Mouse (Mus musculus) heart, embryonic 12.5 days (tissue): ENCODE data around the gene Hnrnpd. TPM values are rescaled to one million over a fixed set of nuclear protein-coding genes. Genes with fewer than 3 reads are reported as not detected.

Source experiments
- ATAC-seq: fragments of 200-750 bp; cut with Nextera tagmentation; 2 replicates; pipeline ENCODE4 v1.8.0; 2017; ENCODE audit warnings: moderate TSS enrichment, moderate library complexity; ENCODE audit not compliant: insufficient number of reproducible peaks, low FRiP score
- H3K27ac ChIP-seq: fragments of 300-500 bp; sonication (generic); 2 replicates; pipeline ENCODE4 v1.5.1; 2016; ENCODE audit warnings: mild to moderate bottlenecking, moderate library complexity; ENCODE audit not compliant: poor library complexity, severe bottlenecking
- H3K27me3 ChIP-seq: fragments of 300-500 bp; sonication (generic); replicated peaks from 2 replicates; pipeline ENCODE4 v1.6.1; 2016; ENCODE audit warnings: mild to moderate bottlenecking, moderate library complexity
- H3K36me3 ChIP-seq: fragments of 300-500 bp; sonication (generic); 2 replicates; pipeline ENCODE4 v1.6.1; 2016; ENCODE audit warnings: mild to moderate bottlenecking, moderate library complexity
- H3K4me1 ChIP-seq: fragments of 300-500 bp; sonication (generic); replicated peaks from 2 replicates; pipeline ENCODE4 v1.6.1; 2016; ENCODE audit warnings: mild to moderate bottlenecking
- H3K4me2 ChIP-seq: fragments of 300-500 bp; sonication (generic); 2 replicates; pipeline ENCODE4 v1.6.1; 2016; ENCODE audit warnings: mild to moderate bottlenecking, moderate library complexity
- H3K4me3 ChIP-seq: fragments of 300-500 bp; sonication (generic); 2 replicates; pipeline ENCODE4 v1.5.1; 2016; ENCODE audit warnings: mild to moderate bottlenecking
- H3K9ac ChIP-seq: fragments of 300-500 bp; sonication (generic); 2 replicates; pipeline ENCODE4 v1.6.1; 2016; ENCODE audit warnings: mild to moderate bottlenecking, moderate library complexity
- H3K9me3 ChIP-seq: fragments of 300-500 bp; sonication (generic); replicated peaks from 2 replicates; pipeline ENCODE4 v1.6.1; 2016; ENCODE audit warnings: mild to moderate bottlenecking, moderate library complexity
- WGBS: fragments of 180-500 bp; shearing (Covaris S2); methylation state at CpG from one replicate; pipeline ENCODE4 v1.1.7; 2016; 5-methylcytosine and 5-hydroxymethylcytosine counted together
- polyA plus RNA-seq: library from polyadenylated mRNA; unstranded; fragments of >200 nt; fragmentation: Nextera tagmentation; extraction: Ambion mirVana; gene quantifications from 2 replicates; pipeline ENCODE4 v1.2.1, GENCODE M21; 2016

The Hnrnpd gene
- polyA plus RNA-seq, 1 experiment from 2014 or later = 213 TPM

DNA sequence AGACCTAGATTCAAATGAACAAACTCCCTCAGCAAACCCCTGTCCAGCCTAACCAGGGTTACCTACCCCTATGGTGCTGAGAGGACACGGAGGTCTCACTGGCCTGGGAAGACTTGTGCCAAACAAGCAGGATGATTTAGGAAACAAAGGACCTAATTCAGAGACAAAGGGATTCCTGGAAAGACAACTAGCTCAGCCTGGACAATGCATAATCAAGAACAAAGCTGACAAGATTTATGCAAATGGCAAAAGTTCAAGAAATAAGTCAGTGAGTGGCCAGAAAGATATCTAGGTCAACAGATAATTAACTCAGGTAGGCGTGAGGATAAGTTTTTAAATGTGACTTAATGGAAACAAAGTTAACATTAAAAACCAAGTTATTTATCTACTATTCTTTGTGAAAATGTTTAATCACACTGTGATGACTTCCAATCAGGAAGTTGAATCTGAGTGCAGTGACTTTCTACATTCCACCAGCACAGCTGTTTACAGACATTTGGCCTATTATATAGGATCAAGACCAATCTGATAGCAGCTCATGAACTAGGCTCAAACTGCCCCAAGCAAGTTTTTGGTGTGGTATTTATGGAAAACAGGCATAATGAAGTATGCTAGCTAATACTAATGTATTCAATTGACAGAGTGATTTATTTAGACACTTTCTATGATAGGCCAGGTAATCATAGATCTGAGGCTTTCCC lies 19.4 kb downstream of the Hnrnpd start:
- H3K36me3 ChIP-seq = peaks cover 51% of the 10 kb centered on the region
- no peak for ATAC-seq

GRCm38 (mm10) chr5:99958666-99959065 lies 20.1 kb downstream of the Hnrnpd start:
- Histone ChIP-seq H3K9ac (no peak overlapping the region), H3K36me3 (peaks cover 47% of the 10 kb centered on the region), H3K4me2 (no peak overlapping the region), H3K27ac (no peak overlapping the region), H3K4me3 (no peak overlapping the region), H3K9me3 (no peaks in the 10 kb centered on the region), H3K27me3 (no peaks in the 10 kb centered on the region), H3K4me1 (no peaks in the 10 kb centered on the region)
- no peak for ATAC-seq
- 69% methylated on average over 1 of the region's 1 CpGs for WGBS

More for the DNA sequence above, 19.4 kb downstream of the Hnrnpd start:
- Histone ChIP-seq H3K9me3 (no peaks in the 10 kb centered on the region), H3K9ac (no peak overlapping the region), H3K4me3 (no peak overlapping the region), H3K27me3 (no peaks in the 10 kb centered on the region), H3K4me1 (no peaks in the 10 kb centered on the region), H3K27ac (no peak overlapping the region), H3K4me2 (no peak overlapping the region)
- WGBS = 84% methylated on average over 2 of the region's 2 CpGs

DNA sequence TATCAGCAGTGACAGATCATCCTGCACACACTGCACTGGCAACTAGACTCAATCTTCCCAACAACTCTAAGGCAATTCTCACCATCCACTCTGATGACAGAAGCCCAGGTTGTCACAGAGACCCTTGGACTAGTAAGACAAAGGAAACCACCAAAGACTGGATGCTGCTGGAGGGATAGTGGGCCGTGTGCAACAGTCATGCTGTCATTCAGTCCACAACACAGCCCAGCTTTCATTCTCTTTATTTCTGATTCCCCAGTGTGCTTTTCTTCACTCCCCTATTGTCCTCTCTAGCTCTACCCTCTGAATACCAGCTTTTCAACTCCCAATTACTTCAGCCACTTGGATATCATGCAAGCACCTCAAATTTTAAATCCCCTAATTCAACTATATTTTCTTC lies 24.9 kb downstream of the Hnrnpd start:
- Histone ChIP-seq H3K4me2 (no peak overlapping the region), H3K9me3 (no peaks in the 10 kb centered on the region), H3K27ac (no peak overlapping the region), H3K9ac (no peak overlapping the region), H3K4me3 (no peak overlapping the region), H3K27me3 (no peaks in the 10 kb centered on the region), H3K4me1 (no peaks in the 10 kb centered on the region), H3K36me3 (peaks cover 45% of the 10 kb centered on the region)
- no peak for ATAC-seq
- 56% methylated on average over 1 of the region's 1 CpGs for WGBS

- no peak overlapping the region for H3K9ac ChIP-seq
- H3K9me3 ChIP-seq = no peaks in the 10 kb centered on the region
- H3K4me1 ChIP-seq = no peaks in the 10 kb centered on the region
- peaks cover 38% of the 10 kb centered on the region for H3K36me3 ChIP-seq
- H3K4me2 ChIP-seq = no peak overlapping the region
- no peak overlapping the region for H3K27ac ChIP-seq
- no peak for ATAC-seq
- 70% methylated on average over 5 of the region's 5 CpGs for whole genome bisulfite sequencing
- no peak overlapping the region for H3K4me3 ChIP-seq
- no peaks in the 10 kb centered on the region for H3K27me3 ChIP-seq
Observed at GRCm38 (mm10) chr5:99952513-99952912, 26.2 kb downstream of the Hnrnpd start.

DNA sequence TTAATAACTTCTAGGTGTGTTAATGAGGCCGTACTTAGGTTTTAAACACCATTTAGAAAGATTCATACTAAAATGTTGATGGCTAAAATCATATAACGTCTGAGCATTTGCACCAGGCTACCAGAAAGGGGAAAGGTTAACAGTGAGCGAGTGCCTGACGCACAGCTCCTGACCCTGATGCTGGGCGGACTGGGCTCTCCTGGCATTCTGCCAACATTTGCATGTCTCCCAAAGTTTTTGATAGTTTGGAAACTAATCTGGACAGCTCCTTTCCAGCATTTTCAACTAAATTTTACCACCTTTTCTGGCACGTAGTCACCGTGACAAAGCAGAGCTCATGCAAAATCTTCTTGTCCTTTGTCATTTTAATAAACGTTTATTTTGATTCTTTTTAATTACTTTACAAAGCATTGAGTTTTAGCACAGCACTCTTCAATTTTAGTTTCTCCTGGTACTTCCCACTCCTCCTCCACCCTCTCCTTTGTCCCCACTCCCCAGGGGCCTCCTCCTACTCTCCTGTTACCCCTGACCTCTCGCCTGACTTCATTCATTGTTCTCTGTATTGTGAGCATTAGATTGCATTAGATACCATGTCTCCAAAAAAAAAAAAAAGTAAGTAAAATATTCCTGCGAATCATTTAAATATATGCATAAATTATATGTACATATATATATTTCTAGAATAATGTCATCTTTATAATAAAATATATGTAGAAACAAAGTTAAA lies 36.8 kb downstream of the Hnrnpd start:
- WGBS = 59% methylated on average over 10 of the region's 10 CpGs
- no peak for ATAC-seq
- Histone ChIP-seq H3K4me2 (no peak overlapping the region), H3K36me3 (peaks cover 19% of the 10 kb centered on the region), H3K9me3 (peaks cover 13% of the 10 kb centered on the region), H3K27ac (no peak overlapping the region), H3K27me3 (no peaks in the 10 kb centered on the region), H3K4me1 (no peaks in the 10 kb centered on the region), H3K4me3 (no peak overlapping the region), H3K9ac (no peak overlapping the region)

GRCm38 (mm10) chr5:99941273-99941672 lies 37.5 kb downstream of the Hnrnpd start:
- no peaks in the 10 kb centered on the region for H3K4me1 ChIP-seq
- H3K27me3 ChIP-seq = no peaks in the 10 kb centered on the region
- H3K9ac ChIP-seq = no peak overlapping the region
- H3K4me2 ChIP-seq = no peak overlapping the region
- no peak for ATAC-seq
- H3K4me3 ChIP-seq = no peak overlapping the region
- H3K27ac ChIP-seq = no peak overlapping the region
- H3K9me3 ChIP-seq = peaks cover 13% of the 10 kb centered on the region
- 76% methylated on average over 10 of the region's 10 CpGs for WGBS
- peaks cover 19% of the 10 kb centered on the region for H3K36me3 ChIP-seq

- Histone ChIP-seq H3K27me3 (no peaks in the 10 kb centered on the region), H3K27ac (no peak overlapping the region), H3K9ac (no peak overlapping the region), H3K9me3 (peaks cover 5% of the 10 kb centered on the region), H3K4me1 (no peaks in the 10 kb centered on the region), H3K4me3 (no peak overlapping the region), H3K4me2 (no peak overlapping the region), H3K36me3 (peaks cover 4% of the 10 kb centered on the region)
- no peak for ATAC-seq
- 80% methylated on average over 3 of the region's 3 CpGs for WGBS
Observed at GRCm38 (mm10) chr5:99939440-99939839, 39.3 kb downstream of the Hnrnpd start.

- Histone ChIP-seq H3K4me3 (no peak overlapping the region), H3K9me3 (no peaks in the 10 kb centered on the region; the same call in 1 of the 2 replicates), H3K4me1 (no peaks in the 10 kb centered on the region), H3K9ac (no peak overlapping the region), H3K36me3 (no peaks in the 10 kb centered on the region), H3K27ac (no peak overlapping the region), H3K27me3 (no peaks in the 10 kb centered on the region), H3K4me2 (no peak overlapping the region)
- ATAC-seq = no peak
- 83% methylated on average over 6 of the region's 6 CpGs for WGBS
Observed at GRCm38 (mm10) chr5:99931910-99932309, 46.8 kb downstream of the Hnrnpd start.

DNA sequence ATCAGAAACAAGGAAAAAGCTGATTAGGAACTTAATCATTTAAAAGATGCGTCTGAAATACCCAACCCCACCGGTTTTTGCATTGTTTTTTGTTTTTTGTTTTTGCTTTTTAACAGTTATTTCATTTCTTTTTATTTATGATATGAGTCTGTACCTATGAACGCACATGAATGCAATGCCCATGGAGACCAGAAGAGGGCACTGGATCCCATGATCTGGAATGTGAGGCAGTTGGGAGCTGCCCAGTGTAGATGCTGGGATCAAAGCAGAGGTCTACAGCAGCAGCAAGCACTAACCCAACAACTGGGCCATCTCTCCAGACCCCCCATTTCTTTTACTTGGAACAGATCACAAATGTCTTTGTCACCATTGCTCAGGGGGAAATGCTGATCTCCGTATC lies 50.8 kb downstream of the Hnrnpd start:
- no peak overlapping the region for H3K4me3 ChIP-seq
- H3K4me1 ChIP-seq = no peaks in the 10 kb centered on the region
- H3K4me2 ChIP-seq = no peak overlapping the region
- no peak for ATAC-seq
- H3K36me3 ChIP-seq = no peaks in the 10 kb centered on the region
- WGBS = 43% methylated on average over 4 of the region's 4 CpGs
- H3K9me3 ChIP-seq = no peaks in the 10 kb centered on the region; the same call in 1 of the 2 replicates
- no peak overlapping the region for H3K27ac ChIP-seq
- no peaks in the 10 kb centered on the region for H3K27me3 ChIP-seq
- H3K9ac ChIP-seq = no peak overlapping the region

GRCm38 (mm10) chr5:99922033-99922432 lies 56.7 kb downstream of the Hnrnpd start:
- Histone ChIP-seq H3K27me3 (no peaks in the 10 kb centered on the region), H3K4me1 (no peaks in the 10 kb centered on the region), H3K27ac (no peak overlapping the region), H3K4me2 (no peak overlapping the region), H3K4me3 (no peak overlapping the region), H3K9ac (no peak overlapping the region), H3K9me3 (no peaks in the 10 kb centered on the region), H3K36me3 (no peaks in the 10 kb centered on the region)
- no peak for ATAC-seq
- WGBS = 78% methylated on average over 8 of the region's 8 CpGs

GRCm38 (mm10) chr5:99915494-99915893 lies 63.2 kb downstream of the Hnrnpd start:
- no peak overlapping the region for H3K9ac ChIP-seq
- 26% methylated on average over 7 of the region's 7 CpGs for WGBS

More at GRCm38 (mm10) chr5:99915494-99915893, 63.2 kb downstream of the Hnrnpd start:
- Histone ChIP-seq H3K4me1 (peaks cover 6% of the 10 kb centered on the region), H3K9me3 (no peaks in the 10 kb centered on the region), H3K4me2 (no peak overlapping the region), H3K27me3 (no peaks in the 10 kb centered on the region), H3K27ac (no peak overlapping the region), H3K4me3 (no peak overlapping the region), H3K36me3 (no peaks in the 10 kb centered on the region)
- no peak for ATAC-seq
